Mouse (Mus musculus) adrenal gland, postnatal 4 days (tissue): ENCODE results near the gene Syngr2. TPM values are rescaled to one million over a fixed set of nuclear protein-coding genes. Genes with fewer than 3 reads are reported as not detected.
"Not testable (repeated sequence)": the region's sequence is repeated elsewhere in the genome, so short reads cannot be mapped to it uniquely, and the experiment has no call there.

Experiments used
- DNase-seq, 2 experiments: peaks; one replicate each; pipeline ENCODE4 v3.0.0; 2021 to 2022; ENCODE audit warnings: low spot score in 2 of 2, mixed read lengths in 2 of 2
- total RNA-seq, 2 experiments: library from RNA; stranded (reverse); gene quantifications; 2 replicates each; pipeline ENCODE4 v1.2.3; 2021

Gene Syngr2
- total RNA-seq, 2 experiments from 2014 or later = 81.3 to 86.8 TPM

DNA sequence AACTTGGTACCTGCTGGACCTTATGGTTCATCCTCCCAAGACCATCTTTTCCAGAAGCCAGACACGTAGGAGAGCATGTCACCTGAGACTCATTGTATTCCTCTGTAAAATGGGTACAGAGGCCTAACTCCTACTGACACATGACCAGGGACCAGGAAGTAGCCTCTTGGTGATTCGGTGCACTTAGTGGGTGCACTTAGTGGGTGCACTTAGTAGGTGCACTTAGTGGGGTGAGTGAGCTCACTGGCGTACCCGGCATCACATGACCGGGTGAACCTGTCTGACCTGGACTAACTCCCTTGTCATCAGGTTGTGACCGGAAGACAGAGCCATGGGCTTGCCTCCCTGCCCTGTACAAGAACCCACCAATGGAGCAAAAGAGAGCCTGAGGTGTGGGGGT, 2.7 kb upstream of the Syngr2 start:
- no peak for DNase-seq

DNA sequence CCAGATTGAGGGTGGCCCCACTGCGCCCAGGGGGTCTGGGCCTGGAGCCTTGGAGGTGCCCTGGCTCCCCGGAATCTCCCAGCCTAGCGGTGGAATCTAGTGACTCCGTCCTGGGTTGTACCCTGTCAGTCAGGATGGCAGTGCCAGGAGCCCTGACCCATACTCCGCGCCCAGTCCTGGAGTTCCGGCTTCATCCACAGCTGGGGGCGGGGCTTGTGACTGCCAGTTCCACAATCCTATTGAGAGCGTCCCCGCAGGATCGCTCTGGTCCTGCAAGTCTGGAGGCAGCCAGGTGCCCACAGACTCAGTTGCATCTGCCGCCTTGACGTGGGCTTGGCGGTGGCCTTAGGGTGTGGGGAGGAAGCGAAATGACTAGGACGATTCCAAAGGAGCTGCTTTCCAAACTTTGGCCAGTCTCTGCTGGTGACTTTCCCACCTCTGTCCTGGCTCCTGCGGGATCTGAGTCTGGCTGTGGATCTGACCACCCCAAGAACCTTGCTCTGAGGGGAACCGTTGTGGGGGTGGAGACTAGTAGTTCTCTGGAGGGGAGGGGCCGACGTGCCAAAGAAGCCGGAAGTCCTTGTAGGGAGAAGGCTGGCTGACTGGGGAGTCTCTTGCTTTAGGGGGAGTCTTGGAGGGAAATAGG, 1.1 kb downstream of the Syngr2 start:
- DNase-seq = peak; percentile 72 to 82

GRCm38 (mm10) chr11:117813867-117814266, 4.4 kb downstream of the Syngr2 start:
- DNase-seq = no peak

GRCm38 (mm10) chr11:117814704-117815366, 5.4 kb downstream of the Syngr2 start:
- DNase-seq = no peak

DNA sequence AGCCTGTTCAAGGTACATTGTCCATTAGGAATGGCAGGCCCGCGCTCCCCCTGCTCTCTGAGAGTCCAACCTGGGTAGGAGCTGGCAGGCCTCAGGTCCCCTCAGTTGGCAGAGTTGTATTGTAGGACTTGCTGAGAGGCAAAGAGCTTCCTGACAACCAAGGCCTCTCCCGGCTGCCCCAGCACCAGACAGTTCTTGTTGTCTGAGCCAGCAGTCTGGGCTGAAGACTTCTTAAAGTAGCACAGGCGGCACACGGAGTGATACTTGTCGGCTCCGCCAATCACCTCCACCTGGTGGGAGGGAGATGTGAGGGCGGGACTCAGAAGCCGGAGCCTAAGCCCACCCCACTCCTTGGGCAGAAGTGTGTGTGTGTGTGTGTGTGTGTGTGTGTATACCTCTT, 6.4 kb downstream of the Syngr2 start:
- DNase-seq = not testable (repeated sequence)

DNA sequence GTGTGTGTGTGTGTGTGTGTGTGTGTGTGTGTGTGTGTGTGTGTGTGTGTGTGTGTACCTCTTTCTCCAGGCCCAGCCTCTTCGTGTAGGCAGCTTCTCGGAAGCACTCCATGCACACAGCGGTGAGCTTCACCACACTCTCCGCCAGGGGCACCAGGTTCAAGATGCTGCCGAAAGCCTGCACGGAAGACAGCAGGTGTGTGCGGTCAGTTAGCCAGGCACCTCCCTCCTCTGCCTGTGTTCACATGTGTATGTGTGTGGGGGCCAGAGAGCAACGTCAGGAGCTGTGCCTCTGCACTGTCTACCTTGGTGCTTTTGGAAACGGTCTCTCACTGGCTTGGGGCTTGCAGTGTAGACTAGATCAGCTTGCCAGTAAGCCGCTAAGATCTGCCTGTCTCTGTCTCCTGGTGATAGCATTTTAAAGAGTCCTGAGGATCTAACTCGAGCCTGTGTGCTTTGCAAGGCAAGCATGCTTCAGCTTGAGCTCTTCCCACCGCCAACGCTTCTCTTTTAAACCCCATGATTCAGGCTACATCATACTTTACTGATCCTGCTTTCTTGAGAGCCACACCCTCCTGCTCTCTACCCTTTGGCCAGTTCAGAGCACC, 7.0 kb downstream of the Syngr2 start:
- no peak for DNase-seq

GRCm38 (mm10) chr11:117819095-117819494, 9.6 kb downstream of the Syngr2 start:
- no peak for DNase-seq

GRCm38 (mm10) chr11:117820173-117820572, 10.7 kb downstream of the Syngr2 start:
- DNase-seq = no peak

- DNase-seq = no peak
These were observed 12.4 kb downstream of the Syngr2 start for GRCm38 (mm10) chr11:117821868-117822267.

- no peak for DNase-seq
These were observed 13.3 kb downstream of the Syngr2 start for GRCm38 (mm10) chr11:117822728-117823241.

GRCm38 (mm10) chr11:117823411-117823810, 13.9 kb downstream of the Syngr2 start:
- no peak for DNase-seq

DNA sequence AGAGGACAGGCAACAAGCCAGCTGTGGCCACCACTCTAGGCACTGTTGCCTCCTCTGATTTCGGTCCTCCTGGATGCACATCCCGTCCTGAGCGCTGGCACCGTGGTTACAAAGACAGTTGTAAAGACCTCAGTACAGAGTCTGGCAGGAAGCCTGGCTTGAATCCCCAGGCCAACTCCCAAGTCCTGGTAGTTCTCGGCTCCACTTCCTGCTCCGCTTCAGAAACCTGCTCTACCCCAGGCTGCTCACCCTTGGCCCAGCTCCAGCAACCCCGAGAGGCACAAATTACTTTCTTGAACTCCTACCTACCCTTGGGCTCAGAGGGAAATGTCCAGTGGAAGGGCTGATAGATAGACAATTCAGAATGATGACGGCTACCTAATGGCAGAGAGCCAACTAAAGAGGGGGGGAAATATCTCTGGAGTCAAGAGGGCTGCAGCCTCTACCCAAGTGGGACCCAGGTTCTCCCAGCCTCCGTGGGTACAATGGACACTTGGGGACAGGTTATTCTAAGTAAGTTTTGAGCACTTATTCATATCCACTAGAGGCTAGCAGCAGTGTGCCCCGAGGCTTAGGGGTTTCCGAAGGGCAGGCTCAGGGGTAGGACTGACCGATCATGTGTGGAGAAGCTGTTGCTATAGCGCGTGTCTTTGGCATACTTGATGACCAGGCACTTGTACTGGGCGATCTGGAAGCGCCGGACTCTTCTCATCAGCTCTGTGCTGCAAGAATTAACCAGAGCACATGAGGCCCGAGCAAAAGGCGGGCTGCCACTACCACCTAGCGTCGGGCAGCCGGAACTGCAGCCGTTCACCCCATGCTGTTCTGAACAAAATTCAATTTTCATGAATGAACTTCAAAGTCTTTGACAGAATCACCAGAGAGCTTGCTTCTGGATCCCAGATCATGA, 14.8 kb downstream of the Syngr2 start:
- peak; percentile 60 to 67 for DNase-seq

DNA sequence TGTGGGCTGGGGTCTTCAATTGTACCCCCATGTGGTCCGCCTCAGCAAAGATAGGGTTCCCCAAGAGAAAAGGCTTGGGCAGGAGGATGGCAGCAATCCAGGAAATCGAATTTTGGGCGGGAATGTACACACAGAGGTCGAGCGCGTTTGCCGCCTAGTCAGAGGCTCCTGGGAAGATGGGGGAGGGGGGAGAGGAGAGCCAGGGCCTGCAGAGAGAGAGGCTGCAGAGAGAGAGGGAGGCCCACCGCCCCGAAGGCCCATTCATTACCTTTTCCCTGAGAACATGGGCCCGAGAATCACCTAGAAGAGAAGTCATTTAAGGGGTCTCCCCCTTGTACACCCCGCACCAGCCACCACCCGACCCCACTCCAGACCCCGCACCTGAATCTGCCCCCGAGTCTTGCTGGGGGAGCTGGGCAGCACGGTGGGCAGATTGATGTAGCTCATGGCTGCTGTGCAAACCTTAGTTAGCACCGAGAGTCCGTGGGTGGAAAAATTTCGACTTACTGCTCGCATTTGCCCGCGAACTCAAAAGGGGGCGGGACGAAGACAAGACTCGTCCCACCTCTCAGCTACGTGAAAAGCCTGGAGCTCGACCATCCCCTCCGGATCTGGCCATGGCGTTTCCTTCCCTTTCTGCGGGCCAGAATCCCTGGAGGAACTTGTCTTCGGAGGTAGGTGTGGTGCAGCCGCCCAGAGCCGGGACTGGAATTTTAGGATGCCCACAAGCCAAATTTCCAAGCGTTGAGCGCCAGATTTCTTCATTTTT, 16.0 kb downstream of the Syngr2 start, which contains the start of the genes Afmid and Tk1:
TSS of gene Afmid (plus strand) at position 592 of the 769 bp plus-strand sequence.
TSS of gene Tk1 (minus strand) at position 760 of the 769 bp plus-strand sequence.
- peak in 1 of 2 experiments; percentile 61 for DNase-seq

DNA sequence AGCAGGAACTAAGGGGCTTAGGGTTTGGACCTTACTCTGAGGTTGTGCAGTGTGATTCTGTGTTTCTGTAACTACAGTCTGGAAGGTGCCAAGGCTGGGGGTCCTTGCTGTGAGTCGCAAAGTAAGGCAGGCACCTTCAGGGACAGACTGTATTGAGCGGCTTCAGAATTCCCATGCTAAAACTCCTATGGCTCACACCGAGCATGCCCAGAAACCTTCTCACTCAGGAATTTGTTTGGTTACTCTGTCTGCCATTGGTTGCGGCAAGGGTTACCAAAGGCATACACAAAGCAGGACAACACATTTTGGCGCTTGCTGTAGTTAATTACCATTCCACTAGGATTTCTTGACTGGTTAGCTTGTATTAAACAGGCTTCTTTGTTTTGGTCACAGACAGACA, 16.7 kb downstream of the Syngr2 start:
- no peak for DNase-seq

DNA sequence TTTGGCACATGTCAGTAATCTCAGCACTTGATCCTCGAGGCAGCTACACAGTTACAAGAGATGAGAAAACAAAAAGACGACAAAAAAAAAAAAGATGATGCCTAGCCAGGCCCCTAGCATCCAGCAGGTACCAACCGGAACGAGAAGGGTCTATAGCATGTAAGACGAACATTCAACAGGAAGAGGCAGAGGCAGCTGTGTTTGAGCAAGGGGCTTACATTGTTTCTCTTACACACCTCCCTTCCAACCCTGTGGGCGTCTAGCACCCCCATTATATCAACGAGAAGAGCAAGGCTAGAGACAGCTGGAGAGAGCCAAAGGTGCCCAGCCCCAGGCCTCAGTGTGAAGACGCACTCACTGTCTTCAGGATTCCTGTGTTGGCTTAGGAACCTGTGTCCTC, 17.4 kb downstream of the Syngr2 start:
- DNase-seq = no peak

DNA sequence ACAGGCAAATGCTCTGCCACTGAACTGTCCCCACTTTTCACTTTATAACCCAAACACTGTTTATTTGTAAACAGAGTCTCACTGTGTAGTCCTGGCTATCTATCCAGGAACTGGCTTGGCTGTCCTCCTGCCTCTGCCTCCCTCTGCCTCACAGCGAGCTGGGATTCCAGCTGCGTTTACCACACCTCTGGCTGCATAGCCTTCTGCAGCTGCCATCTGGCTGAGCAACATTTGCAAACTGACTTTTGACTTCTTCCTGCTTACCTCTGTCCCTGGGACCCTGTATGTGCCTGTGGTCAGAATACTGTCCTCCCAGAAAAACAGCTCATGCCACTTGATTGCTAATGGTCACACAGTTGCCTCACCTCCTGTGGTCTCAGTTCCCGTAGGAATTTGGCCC, 17.9 kb downstream of the Syngr2 start:
- no peak for DNase-seq

GRCm38 (mm10) chr11:117828149-117828887, 18.9 kb downstream of the Syngr2 start:
- no peak for DNase-seq

GRCm38 (mm10) chr11:117828888-117829604, 19.6 kb downstream of the Syngr2 start:
- DNase-seq = no peak

GRCm38 (mm10) chr11:117829671-117830215, 20.3 kb downstream of the Syngr2 start:
- no peak for DNase-seq
